Mouse (Mus musculus): ENCODE results near the gene Klri2.
"Not testable (repeated sequence)": the region's sequence is repeated elsewhere in the genome, so short reads cannot be mapped to it uniquely, and the experiment has no call there.

The Klri2 gene

GRCm38 (mm10) chr6:129740069-129740721 lies at the start of gene Klri2:
Klri2 (minus strand) TSS chr6:129740484.
- no peak for DNase-seq (ENCODE audit: extremely low spot score)

DNA sequence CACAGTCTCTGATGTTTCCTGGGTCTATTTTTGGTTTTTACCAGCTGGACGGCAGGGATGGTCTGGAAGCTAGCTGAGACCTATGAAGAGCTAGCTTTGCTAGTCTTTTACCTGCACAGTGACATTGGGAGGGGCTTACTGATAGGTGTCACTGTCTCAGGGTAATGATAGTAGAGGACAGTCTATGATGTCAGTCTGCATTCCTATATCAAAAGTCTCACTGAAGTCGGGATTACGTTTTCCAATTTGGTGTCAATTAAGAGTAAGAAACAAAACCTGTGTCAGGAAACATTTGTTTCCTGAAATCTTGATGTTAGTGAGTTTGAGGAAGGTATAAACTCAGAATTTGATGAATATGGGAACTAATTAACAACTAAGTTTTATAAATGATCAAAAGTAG lies 43.9 kb upstream of the Klri2 start, which contains the start of gene Gm156:
Gene Gm156 (minus strand): TSS at position 101 of the 400 bp plus-strand sequence.
- DNase-seq (ENCODE audit: extremely low spot score), result not testable (repeated sequence)

GRCm38 (mm10) chr6:129747654-129748032 lies 7.4 kb upstream of the Klri2 start:
- DNase-seq (ENCODE audit: extremely low spot score), result no peak

DNA sequence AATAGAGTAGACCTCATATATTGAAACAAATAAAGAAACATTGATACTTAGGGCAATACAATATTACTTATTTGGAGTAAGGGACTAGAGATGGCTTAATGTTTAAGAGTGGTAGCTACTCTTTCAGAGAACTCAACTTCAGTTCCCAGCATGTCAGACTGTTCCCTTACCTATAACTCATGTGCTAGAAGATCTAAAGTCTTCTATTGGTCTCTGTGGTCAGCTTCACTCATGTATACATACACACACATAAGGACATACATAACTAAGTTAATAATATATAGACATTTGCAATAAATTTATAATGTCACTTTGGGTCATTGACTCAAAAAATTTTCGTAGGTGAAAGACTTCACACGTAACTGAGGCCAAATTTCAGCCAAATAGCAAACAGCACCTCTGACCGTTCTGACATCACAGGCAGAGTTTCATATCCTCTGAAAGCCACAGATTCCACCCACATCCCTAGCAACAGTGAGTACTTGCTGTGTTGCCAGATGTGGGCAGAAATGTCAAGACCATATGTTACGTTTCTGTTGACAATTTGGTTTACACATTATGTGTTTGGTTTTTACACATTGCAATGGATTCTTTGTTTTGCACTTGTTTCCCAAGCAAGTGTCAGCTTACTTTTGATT lies 6.9 kb upstream of the Klri2 start:
- DNase-seq (ENCODE audit: extremely low spot score), result no peak

DNA sequence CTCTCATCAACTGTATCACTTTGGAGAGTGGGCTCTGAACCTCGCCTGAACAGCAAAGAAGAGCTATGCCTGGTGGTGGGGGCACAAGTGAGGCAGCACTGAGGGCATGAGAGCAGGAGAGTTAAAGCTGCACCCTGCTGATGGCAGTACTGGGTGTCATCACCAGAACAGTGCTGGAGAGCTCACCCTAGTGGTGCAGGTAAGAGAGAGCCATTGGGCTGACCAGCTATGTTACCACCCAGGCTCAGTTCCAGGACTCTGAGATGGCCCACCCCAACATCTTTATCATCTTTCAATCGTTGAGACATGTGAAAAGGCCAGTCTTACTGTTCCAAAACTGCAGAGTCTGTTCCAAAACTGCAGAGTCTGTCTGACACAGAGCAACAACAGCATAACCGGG lies 5.9 kb upstream of the Klri2 start:
- no peak for DNase-seq (ENCODE audit: extremely low spot score)

DNA sequence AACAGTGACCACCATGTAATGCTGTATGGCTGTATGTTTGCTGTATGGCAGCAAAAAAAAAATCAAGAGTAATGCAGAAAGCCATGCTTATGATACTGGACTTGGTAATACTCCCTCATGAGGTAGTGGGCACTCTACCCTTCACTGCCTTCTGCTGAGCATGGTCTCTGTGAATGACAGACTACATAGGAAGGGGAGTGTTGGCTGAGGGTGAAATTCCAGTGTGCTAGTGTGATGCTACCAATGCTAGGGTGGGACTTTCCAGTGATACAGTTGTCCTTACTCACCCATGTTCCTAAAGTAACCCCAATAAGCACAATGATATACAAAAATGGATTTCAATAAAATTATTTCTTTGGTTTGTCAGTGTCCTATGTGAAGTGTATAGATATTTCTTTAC lies 3.9 kb downstream of the Klri2 start:
- DNase-seq (ENCODE audit: extremely low spot score), result no peak

DNA sequence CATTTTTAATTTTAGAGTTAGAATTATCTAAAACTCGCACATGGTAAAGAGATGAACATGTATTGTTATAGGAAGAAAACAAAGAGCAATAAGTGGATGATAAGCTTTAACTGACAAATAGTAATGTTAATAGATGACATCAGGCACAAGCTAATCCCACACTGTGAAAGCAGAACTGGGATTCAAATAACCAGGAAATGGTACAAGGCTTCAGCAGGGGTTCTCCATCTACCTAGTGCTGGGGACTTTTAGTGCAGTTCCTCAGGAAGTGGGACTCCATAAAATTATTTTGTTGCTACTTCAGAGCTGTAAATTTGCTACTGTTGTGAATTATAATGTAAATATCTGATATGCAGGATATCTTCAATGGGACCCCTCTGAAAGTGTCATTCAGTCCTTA lies 13.0 kb downstream of the Klri2 start:
- no peak for DNase-seq (ENCODE audit: extremely low spot score)

DNA sequence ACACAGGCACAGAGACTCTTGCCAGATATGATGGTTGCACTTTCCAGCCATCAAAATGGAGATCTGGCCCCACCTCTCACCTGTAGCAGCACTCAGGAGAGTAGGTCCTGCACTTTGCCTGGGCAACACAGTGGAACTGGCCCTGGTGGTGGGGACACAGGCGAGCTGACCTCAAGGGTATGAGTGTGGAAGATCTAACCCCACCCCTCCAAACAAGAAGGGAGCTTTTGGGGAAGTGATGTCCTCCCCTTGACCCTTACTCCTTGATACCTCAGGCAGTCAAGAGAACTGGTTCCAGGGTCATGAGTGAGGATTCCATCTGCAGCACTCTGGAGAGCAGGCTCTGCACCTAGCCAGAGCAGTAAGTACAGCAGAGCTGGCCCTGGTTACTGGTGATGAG lies 18.9 kb downstream of the Klri2 start:
- no peak for DNase-seq (ENCODE audit: extremely low spot score)

DNA sequence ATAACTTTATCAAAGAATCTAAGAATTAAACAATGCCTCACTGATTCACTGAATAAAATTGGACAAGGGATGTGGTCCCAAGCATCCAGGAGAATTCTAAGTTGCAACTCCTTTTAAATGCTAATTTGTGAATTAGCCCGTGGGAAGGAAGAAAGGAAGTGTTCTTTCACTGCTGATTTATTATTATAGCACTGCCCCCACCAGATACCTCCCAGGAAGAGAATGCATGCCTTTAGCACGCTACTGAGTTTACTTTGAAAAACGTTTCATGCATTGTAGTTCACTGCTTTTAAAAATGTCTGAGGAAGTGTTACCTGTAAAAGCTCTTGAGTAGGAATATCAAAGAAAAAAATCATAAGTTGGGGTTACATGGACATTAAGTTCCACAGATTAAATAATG lies 19.8 kb downstream of the Klri2 start:
- no peak for DNase-seq (ENCODE audit: extremely low spot score)

- DNase-seq (ENCODE audit: extremely low spot score), result no peak
Observed at GRCm38 (mm10) chr6:129717032-129717431, 23.3 kb downstream of the Klri2 start, which contains the start of gene Klri1. Klri1 (minus strand) TSS chr6:129717132.

DNA sequence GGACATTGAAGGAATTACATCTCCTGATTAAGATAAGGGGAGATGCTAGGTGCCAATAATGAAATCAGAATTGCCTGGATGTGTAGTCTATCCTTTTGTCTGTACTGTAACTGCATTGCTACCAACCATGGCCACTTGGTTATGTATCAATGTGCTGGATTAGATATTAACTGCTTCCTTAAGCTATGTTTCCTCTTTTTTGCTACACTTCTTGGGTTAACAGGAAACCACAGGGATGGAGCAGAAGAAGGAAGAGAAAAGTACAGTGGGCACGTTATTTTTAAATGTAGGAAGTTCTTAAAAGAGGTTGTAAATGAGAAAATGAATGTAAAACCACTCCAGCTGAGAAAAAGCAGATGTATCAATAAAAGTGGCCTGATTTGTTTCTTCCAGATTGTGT lies 26.7 kb downstream of the Klri2 start:
- DNase-seq (ENCODE audit: extremely low spot score), result no peak

GRCm38 (mm10) chr6:129691436-129691835 lies 48.8 kb downstream of the Klri2 start:
- DNase-seq (ENCODE audit: extremely low spot score), result not testable (repeated sequence)

- no peak for DNase-seq (ENCODE audit: extremely low spot score)
Observed at GRCm38 (mm10) chr6:129680379-129680778, 59.9 kb downstream of the Klri2 start.
